Mouse (Mus musculus): ENCODE measurements around the gene Olfr1358. TPM values are rescaled to one million over a fixed set of nuclear protein-coding genes. Genes with fewer than 3 reads are reported as not detected.
"Not testable (repeated sequence)": the region's sequence is repeated elsewhere in the genome, so short reads cannot be mapped to it uniquely, and the experiment has no call there.

The Olfr1358 gene
- polyA plus RNA-seq, 1 experiment from 2014 or later: not detected

- H3K4me2 ChIP-seq (ENCODE audit: low read length): peak overlapping the region; percentile 94
- WGBS: 1% methylated on average over 35 of the region's 35 CpGs
- H3K4me1 ChIP-seq (replicated peaks; ENCODE audit: control insufficient read depth, insufficient read depth, low read length): 0 out of 2 replicates have a peak, but pooled peaks cover 4% of the 10 kb centered on the region
- no peaks in the 10 kb centered on the region for H3K9me3 ChIP-seq (ENCODE audit: control insufficient read depth, low read length)
- ATAC-seq (replicated peaks; ENCODE audit: low FRiP score, low TSS enrichment, low read depth) (peak; percentile 94), DNase-seq (ENCODE audit: low spot score) (peak; percentile 87)
- H3K27ac ChIP-seq (ENCODE audit: low read depth): no peak overlapping the region
- H3K27me3 ChIP-seq (replicated peaks; ENCODE audit: control insufficient read depth, insufficient read depth, low read length): no peaks in the 10 kb centered on the region; the same call in 1 of the 2 replicates
- peak overlapping the region; percentile 43 for H3K9ac ChIP-seq (ENCODE audit: low read length)
- H3K36me3 ChIP-seq (ENCODE audit: control insufficient read depth, insufficient read depth, low read length): no peaks in the 10 kb centered on the region
- H3K4me3 ChIP-seq (ENCODE audit: low read depth, low read length): peak overlapping the region; percentile 48
These were observed 35.2 kb upstream of the Olfr1358 start for GRCm38 (mm10) chr10:78481928-78482499.

- H3K4me1 ChIP-seq (replicated peaks; ENCODE audit: control insufficient read depth, insufficient read depth, low read length); H3K27me3 ChIP-seq (replicated peaks; ENCODE audit: control insufficient read depth, insufficient read depth, low read length); H3K4me2 ChIP-seq (ENCODE audit: low read length); H3K27ac ChIP-seq (ENCODE audit: low read depth); H3K9me3 ChIP-seq (ENCODE audit: control insufficient read depth, low read length); H3K9ac ChIP-seq (ENCODE audit: low read length); ATAC-seq (replicated peaks; ENCODE audit: low FRiP score, low TSS enrichment, low read depth); H3K4me3 ChIP-seq (ENCODE audit: low read depth, low read length); DNase-seq (ENCODE audit: low spot score); H3K36me3 ChIP-seq (ENCODE audit: control insufficient read depth, insufficient read depth, low read length): not testable (repeated sequence)
- WGBS: 58% methylated on average over 2 of the region's 2 CpGs
These were observed 31.9 kb upstream of the Olfr1358 start for GRCm38 (mm10) chr10:78485369-78485768.

DNA sequence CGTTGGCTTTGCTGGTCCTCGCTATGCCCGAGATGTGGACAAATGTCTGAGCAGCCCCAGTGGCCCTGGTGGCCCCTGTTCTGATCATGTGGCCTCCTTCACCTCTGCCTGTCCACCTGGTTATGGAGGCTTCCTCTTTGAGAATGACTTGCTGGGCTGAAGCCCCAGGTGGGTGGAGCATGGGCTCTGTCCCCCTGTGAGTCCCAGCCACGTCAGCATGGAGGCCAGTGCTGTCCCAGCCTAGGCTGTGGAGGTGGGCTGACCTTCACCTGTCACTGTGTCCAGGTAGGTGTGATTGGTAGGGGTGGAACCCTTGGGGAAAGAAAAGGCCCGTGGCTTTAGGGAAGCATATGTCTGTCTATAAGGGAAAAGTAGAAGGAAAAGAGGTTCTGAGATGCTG lies 30.4 kb upstream of the Olfr1358 start:
- WGBS: 73% methylated on average over 5 of the region's 5 CpGs
- Histone ChIP-seq H3K36me3 (ENCODE audit: control insufficient read depth, insufficient read depth, low read length) (no peaks in the 10 kb centered on the region), H3K27ac (ENCODE audit: low read depth) (no peak overlapping the region), H3K27me3 (replicated peaks; ENCODE audit: control insufficient read depth, insufficient read depth, low read length) (no peaks in the 10 kb centered on the region; the same call in 1 of the 2 replicates), H3K9ac (ENCODE audit: low read length) (no peak overlapping the region), H3K4me2 (ENCODE audit: low read length) (no peak overlapping the region), H3K9me3 (ENCODE audit: control insufficient read depth, low read length) (no peaks in the 10 kb centered on the region), H3K4me1 (replicated peaks; ENCODE audit: control insufficient read depth, insufficient read depth, low read length) (no peaks in the 10 kb centered on the region), H3K4me3 (ENCODE audit: low read depth, low read length) (no peak overlapping the region)
- DNase-seq (ENCODE audit: low spot score) (no peak), ATAC-seq (replicated peaks; ENCODE audit: low FRiP score, low TSS enrichment, low read depth) (no peak)

- 8% methylated on average over 26 of the region's 26 CpGs for WGBS
- Histone ChIP-seq H3K9ac (ENCODE audit: low read length) (no peak overlapping the region), H3K27ac (ENCODE audit: low read depth) (no peak overlapping the region), H3K9me3 (ENCODE audit: control insufficient read depth, low read length) (no peaks in the 10 kb centered on the region), H3K4me2 (ENCODE audit: low read length) (peak overlapping the region; percentile 41), H3K4me3 (ENCODE audit: low read depth, low read length) (peak overlapping the region; percentile 12; the same call in 1 of the 2 replicates), H3K27me3 (replicated peaks; ENCODE audit: control insufficient read depth, insufficient read depth, low read length) (no peaks in the 10 kb centered on the region; the same call in 1 of the 2 replicates), H3K36me3 (ENCODE audit: control insufficient read depth, insufficient read depth, low read length) (no peaks in the 10 kb centered on the region), H3K4me1 (replicated peaks; ENCODE audit: control insufficient read depth, insufficient read depth, low read length) (no peaks in the 10 kb centered on the region)
- peak; percentile 89 for DNase-seq (ENCODE audit: low spot score)
- peak; percentile 78 for ATAC-seq (replicated peaks; ENCODE audit: low FRiP score, low TSS enrichment, low read depth)
These were observed 29.7 kb upstream of the Olfr1358 start for GRCm38 (mm10) chr10:78487431-78488086.

DNA sequence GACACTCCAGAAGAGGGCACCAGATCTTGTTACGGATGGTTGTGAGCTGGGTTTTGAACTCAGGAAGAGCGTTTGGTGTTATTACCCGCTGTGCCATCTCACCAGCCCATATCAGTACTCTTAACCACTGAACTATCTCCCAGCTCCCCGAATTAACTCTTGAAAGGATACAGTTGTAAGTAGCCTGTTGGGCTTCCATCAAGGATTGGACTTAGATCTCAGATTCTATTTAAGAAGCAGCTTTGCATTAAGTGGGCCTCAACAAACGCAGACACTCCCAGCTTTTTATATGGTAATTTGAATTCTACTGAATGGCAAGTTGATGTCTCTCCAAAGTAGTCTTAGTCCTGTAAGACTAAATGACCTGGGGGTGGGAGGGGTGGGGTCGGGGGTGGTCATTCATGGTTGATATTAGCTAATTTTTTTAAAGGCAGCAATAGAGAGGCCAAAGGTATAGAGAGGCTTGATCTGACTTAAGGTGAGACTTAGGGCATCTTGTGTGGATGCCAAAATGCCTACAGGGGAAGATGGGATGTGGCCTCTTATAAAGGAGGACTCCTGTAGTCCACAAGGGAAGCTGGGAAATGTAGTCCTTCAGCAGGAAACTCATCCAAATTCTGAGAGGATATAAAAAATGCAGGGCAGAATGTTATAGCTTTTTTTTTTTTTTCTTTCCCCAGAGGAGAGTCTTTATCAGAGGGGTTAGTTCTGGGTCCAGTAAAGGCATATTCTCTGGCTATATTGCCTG lies 14.1 kb upstream of the Olfr1358 start:
- H3K4me3 ChIP-seq (ENCODE audit: low read depth, low read length): no peak overlapping the region
- DNase-seq (ENCODE audit: low spot score) (no peak), ATAC-seq (replicated peaks; ENCODE audit: low FRiP score, low TSS enrichment, low read depth) (no peak)
- H3K27ac ChIP-seq (ENCODE audit: low read depth): no peak overlapping the region
- no peaks in the 10 kb centered on the region for H3K36me3 ChIP-seq (ENCODE audit: control insufficient read depth, insufficient read depth, low read length)
- no peaks in the 10 kb centered on the region for H3K9me3 ChIP-seq (ENCODE audit: control insufficient read depth, low read length)
- 81% methylated on average over 6 of the region's 6 CpGs for WGBS
- H3K9ac ChIP-seq (ENCODE audit: low read length): no peak overlapping the region
- H3K4me2 ChIP-seq (ENCODE audit: low read length): no peak overlapping the region
- H3K27me3 ChIP-seq (replicated peaks; ENCODE audit: control insufficient read depth, insufficient read depth, low read length): no peaks in the 10 kb centered on the region
- no peaks in the 10 kb centered on the region for H3K4me1 ChIP-seq (replicated peaks; ENCODE audit: control insufficient read depth, insufficient read depth, low read length)

GRCm38 (mm10) chr10:78519792-78520191 lies 2.6 kb downstream of the Olfr1358 start:
- Histone ChIP-seq H3K9me3 (ENCODE audit: control insufficient read depth, low read length) (no peaks in the 10 kb centered on the region), H3K27me3 (replicated peaks; ENCODE audit: control insufficient read depth, insufficient read depth, low read length) (no peaks in the 10 kb centered on the region), H3K27ac (ENCODE audit: low read depth) (no peak overlapping the region), H3K36me3 (ENCODE audit: control insufficient read depth, insufficient read depth, low read length) (no peaks in the 10 kb centered on the region), H3K4me2 (ENCODE audit: low read length) (no peak overlapping the region), H3K9ac (ENCODE audit: low read length) (no peak overlapping the region), H3K4me3 (ENCODE audit: low read depth, low read length) (no peak overlapping the region), H3K4me1 (replicated peaks; ENCODE audit: control insufficient read depth, insufficient read depth, low read length) (no peaks in the 10 kb centered on the region)
- ATAC-seq (replicated peaks; ENCODE audit: low FRiP score, low TSS enrichment, low read depth) (no peak), DNase-seq (ENCODE audit: low spot score) (no peak)
- 90% methylated on average over 9 of the region's 9 CpGs for WGBS

- Histone ChIP-seq H3K36me3 (ENCODE audit: control insufficient read depth, insufficient read depth, low read length) (no peaks in the 10 kb centered on the region), H3K4me1 (replicated peaks; ENCODE audit: control insufficient read depth, insufficient read depth, low read length) (no peaks in the 10 kb centered on the region), H3K4me3 (ENCODE audit: low read depth, low read length) (no peak overlapping the region), H3K27ac (ENCODE audit: low read depth) (no peak overlapping the region), H3K27me3 (replicated peaks; ENCODE audit: control insufficient read depth, insufficient read depth, low read length) (no peaks in the 10 kb centered on the region), H3K9ac (ENCODE audit: low read length) (no peak overlapping the region), H3K4me2 (ENCODE audit: low read length) (no peak overlapping the region), H3K9me3 (ENCODE audit: control insufficient read depth, low read length) (no peaks in the 10 kb centered on the region)
- ATAC-seq (replicated peaks; ENCODE audit: low FRiP score, low TSS enrichment, low read depth): no peak
- no peak for DNase-seq (ENCODE audit: low spot score)
- 52% methylated on average over 17 of the region's 17 CpGs for WGBS
These were observed 3.2 kb downstream of the Olfr1358 start for GRCm38 (mm10) chr10:78520260-78521005.

DNA sequence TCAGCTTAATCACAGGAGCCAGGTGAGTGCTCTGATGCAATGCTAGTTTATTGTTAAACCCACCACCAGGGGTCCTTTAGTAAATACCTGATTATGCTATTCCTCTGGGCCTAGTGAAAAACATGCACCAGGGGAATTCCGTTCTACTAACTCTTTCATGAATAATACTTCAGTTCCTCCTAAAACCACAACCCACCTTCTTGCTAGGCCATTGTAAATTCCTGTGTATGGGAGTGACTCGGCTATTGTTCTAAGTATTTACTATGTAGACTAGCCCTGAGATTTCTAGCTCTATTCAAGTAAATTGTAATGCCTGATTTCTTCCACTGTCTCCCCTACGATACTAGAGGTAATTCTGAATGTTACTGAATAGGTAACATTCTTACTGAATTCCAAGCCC lies 7.8 kb downstream of the Olfr1358 start:
- H3K9me3 ChIP-seq (ENCODE audit: control insufficient read depth, low read length); H3K27ac ChIP-seq (ENCODE audit: low read depth); H3K4me3 ChIP-seq (ENCODE audit: low read depth, low read length); H3K36me3 ChIP-seq (ENCODE audit: control insufficient read depth, insufficient read depth, low read length); H3K9ac ChIP-seq (ENCODE audit: low read length); ATAC-seq (replicated peaks; ENCODE audit: low FRiP score, low TSS enrichment, low read depth); H3K4me2 ChIP-seq (ENCODE audit: low read length); DNase-seq (ENCODE audit: low spot score); H3K27me3 ChIP-seq (replicated peaks; ENCODE audit: control insufficient read depth, insufficient read depth, low read length); H3K4me1 ChIP-seq (replicated peaks; ENCODE audit: control insufficient read depth, insufficient read depth, low read length): not testable (repeated sequence)
- WGBS: 59% methylated on average over 3 of the region's 3 CpGs

All from intestine, embryonic 14.5 days (tissue).